Mouse (Mus musculus): Measurements from ENCODE around the gene Lpp.

DNA sequence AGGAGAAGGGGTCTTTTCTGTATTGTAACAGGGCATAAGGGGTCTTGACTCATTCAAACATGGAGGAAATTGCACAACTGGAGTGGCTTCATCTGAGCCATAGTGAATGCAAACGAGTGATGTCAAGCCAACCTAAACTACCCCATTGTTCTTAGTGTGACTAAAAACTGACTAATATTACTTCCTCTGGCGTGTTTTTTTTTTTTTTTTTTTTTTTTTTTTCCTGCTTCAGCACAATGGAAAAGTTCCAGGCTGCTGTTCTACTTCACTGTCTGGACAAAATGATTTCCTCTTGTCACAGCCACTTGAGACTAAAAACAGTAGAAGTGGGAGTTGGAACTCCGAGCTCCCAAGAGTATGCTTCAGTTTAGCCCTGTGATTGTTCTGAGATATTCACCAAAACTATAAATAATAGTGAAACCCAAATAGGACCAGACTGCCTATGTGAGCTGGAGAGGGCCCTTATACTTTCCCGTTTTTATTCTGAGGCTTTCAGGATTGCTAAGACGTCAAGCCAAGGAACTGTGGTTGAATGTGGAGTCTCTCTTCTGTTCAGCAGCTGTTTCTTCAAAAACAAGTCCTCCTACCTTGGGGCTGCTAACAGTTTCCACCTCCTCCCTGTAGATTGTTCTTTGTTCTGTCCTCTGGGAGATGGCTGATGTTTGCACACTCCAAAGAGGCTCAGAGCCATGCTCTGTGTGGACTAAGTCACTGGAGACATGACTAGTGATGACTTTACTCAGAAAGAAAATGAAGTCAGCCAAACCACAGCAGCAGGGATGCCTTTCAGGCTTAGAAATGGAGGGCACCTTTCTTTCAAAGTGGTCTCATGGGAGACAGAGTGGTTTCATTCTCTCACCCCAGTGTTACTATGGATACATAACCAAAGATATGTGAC is 617.9 kb downstream of the Lpp start:
- TF ChIP-seq CTCF (IDR thresholded peaks at IDR 0.05; ENCODE audit: insufficient read depth, low read length) (no peak), POLR2A (IDR thresholded peaks at IDR 0.05; ENCODE audit: borderline replicate concordance, extremely low read depth, low read depth, low read length) (no peak)

Data from lung, adult 2 months (tissue).